Mouse (Mus musculus): ENCODE measurements around the gene Skint9.
"Not testable (repeated sequence)": the region's sequence is repeated elsewhere in the genome, so short reads cannot be mapped to it uniquely, and the experiment has no call there.

Gene Skint9

GRCm38 (mm10) chr4:112433885-112434284 is at the start of gene Skint9:
Gene Skint9 (minus strand): TSS chr4:112433985.
- no peak for DNase-seq

- no peak for DNase-seq
Observed at GRCm38 (mm10) chr4:112432685-112433084, 1.1 kb downstream of the Skint9 start.

- DNase-seq = no peak
Observed at GRCm38 (mm10) chr4:112432223-112432622, 1.6 kb downstream of the Skint9 start.

GRCm38 (mm10) chr4:112349111-112349510 is 84.7 kb downstream of the Skint9 start:
- DNase-seq = not testable (repeated sequence)

Measured in retina, postnatal 1 day (tissue).